Mouse (Mus musculus): ENCODE data around the gene Rgs12.

The Rgs12 gene

GRCm38 (mm10) chr5:34931516-34932457 lies 17.5 kb upstream of the Rgs12 start:
- DNase-seq (ENCODE audit: low spot score in 2 of 2): no peak

- DNase-seq (ENCODE audit: low spot score in 2 of 2): no peak
Measured at GRCm38 (mm10) chr5:34932458-34932806, 16.8 kb upstream of the Rgs12 start.

- peak in 1 of 2 experiments; percentile 35 for DNase-seq (ENCODE audit: low spot score in 2 of 2)
Measured at GRCm38 (mm10) chr5:34933461-34933860, 15.8 kb upstream of the Rgs12 start.

GRCm38 (mm10) chr5:34941710-34942470 lies 7.4 kb upstream of the Rgs12 start:
- no peak for DNase-seq (ENCODE audit: low spot score in 2 of 2)

GRCm38 (mm10) chr5:34943428-34943827 lies 5.8 kb upstream of the Rgs12 start:
- no peak for DNase-seq (ENCODE audit: low spot score in 2 of 2)

GRCm38 (mm10) chr5:34949769-34950211 lies 545 bp downstream of the Rgs12 start:
- DNase-seq (ENCODE audit: low spot score in 2 of 2): peak; percentile 19 to 20

GRCm38 (mm10) chr5:34950486-34951160 lies 1.4 kb downstream of the Rgs12 start:
- DNase-seq (ENCODE audit: low spot score in 2 of 2): peak in 1 of 2 experiments; percentile 12

GRCm38 (mm10) chr5:34951161-34951834 lies 2.1 kb downstream of the Rgs12 start:
- no peak for DNase-seq (ENCODE audit: low spot score in 2 of 2)

GRCm38 (mm10) chr5:34954508-34954907 lies 5.3 kb downstream of the Rgs12 start:
- no peak for DNase-seq (ENCODE audit: low spot score in 2 of 2)

GRCm38 (mm10) chr5:34955630-34956029 lies 6.4 kb downstream of the Rgs12 start:
- DNase-seq (ENCODE audit: low spot score in 2 of 2): no peak

- no peak for DNase-seq (ENCODE audit: low spot score in 2 of 2)
Measured at GRCm38 (mm10) chr5:34956151-34956550, 6.9 kb downstream of the Rgs12 start.

- DNase-seq (ENCODE audit: low spot score in 2 of 2): no peak
Measured at GRCm38 (mm10) chr5:34957015-34957414, 7.8 kb downstream of the Rgs12 start.

GRCm38 (mm10) chr5:34960021-34960420 lies 10.8 kb downstream of the Rgs12 start:
- DNase-seq (ENCODE audit: low spot score in 2 of 2): no peak

- DNase-seq (ENCODE audit: low spot score in 2 of 2): no peak
Measured at GRCm38 (mm10) chr5:34965531-34965930, 16.3 kb downstream of the Rgs12 start.

GRCm38 (mm10) chr5:34968386-34968785 lies 19.1 kb downstream of the Rgs12 start:
- DNase-seq (ENCODE audit: low spot score in 2 of 2): no peak

- no peak for DNase-seq (ENCODE audit: low spot score in 2 of 2)
Measured at GRCm38 (mm10) chr5:34972471-34972870, 23.2 kb downstream of the Rgs12 start.

GRCm38 (mm10) chr5:34973560-34974317 lies 24.5 kb downstream of the Rgs12 start:
- no peak for DNase-seq (ENCODE audit: low spot score in 2 of 2)

GRCm38 (mm10) chr5:34974773-34975443 lies 25.7 kb downstream of the Rgs12 start:
- DNase-seq (ENCODE audit: low spot score in 2 of 2): no peak

- DNase-seq (ENCODE audit: low spot score in 2 of 2): no peak
Measured at GRCm38 (mm10) chr5:34976540-34977292, 27.5 kb downstream of the Rgs12 start.
